8 mouse cellular contexts compared by ENCODE assay signal in genomic region chr17:73709131-73710041, GRCm38 (mm10). TPM values are rescaled to one million over a fixed set of nuclear protein-coding genes. Genes with fewer than 3 reads are reported as not detected.
A peak's percentile ranks its signal among the peaks of the same experiment; 100 is the strongest.
DNase-seq lines count a peak whose midpoint lies in the region; ATAC-seq and TF ChIP-seq lines count a peak whose summit lies in the region.

No protein-coding gene starts in this region.

- H3K27ac ChIP-seq in heart, adult 2 months: no peak overlapping the region
- H3K27ac ChIP-seq in forebrain, embryonic 13.5 days: no peak overlapping the region
- peak overlapping the region; percentile 79 for H3K27ac ChIP-seq in kidney, adult 2 months (ENCODE audit: insufficient read depth, low read depth, low read length)
- no peak overlapping the region for H3K27ac ChIP-seq in limb, embryonic 14.5 days (replicated peaks; ENCODE audit: low read depth, low read length)

- no peaks in the 10 kb centered on the region for H3K4me1 ChIP-seq in heart, adult 2 months (ENCODE audit: control insufficient read depth, insufficient read depth, low read length)
- H3K4me1 ChIP-seq in forebrain, embryonic 13.5 days: peaks cover 44% of the 10 kb centered on the region
- H3K4me1 ChIP-seq in kidney, adult 2 months (ENCODE audit: control insufficient read depth, insufficient read depth, low read length): peaks cover 14% of the 10 kb centered on the region
- peaks cover 11% of the 10 kb centered on the region for H3K4me1 ChIP-seq in limb, embryonic 14.5 days (ENCODE audit: control insufficient read depth, insufficient read depth, low read length)

- H3K9ac ChIP-seq in heart, adult 2 months (ENCODE audit: low read depth, low read length): no peak overlapping the region
- H3K9ac ChIP-seq in forebrain, embryonic 13.5 days: peak overlapping the region; percentile 77
- peak overlapping the region; percentile 62 for H3K9ac ChIP-seq in limb, embryonic 14.5 days (ENCODE audit: low read depth, low read length, severe bottlenecking)

- H3K27me3 ChIP-seq in heart, adult 2 months (ENCODE audit: control insufficient read depth, insufficient read depth, low read length): peaks cover 6% of the 10 kb centered on the region
- peaks cover 20% of the 10 kb centered on the region for H3K27me3 ChIP-seq in forebrain, embryonic 13.5 days
- H3K27me3 ChIP-seq in kidney, adult 2 months (replicated peaks; ENCODE audit: control insufficient read depth, insufficient read depth, low read length): no peaks in the 10 kb centered on the region
- H3K27me3 ChIP-seq in limb, embryonic 14.5 days (ENCODE audit: control insufficient read depth, insufficient read depth, low read length): peaks cover 30% of the 10 kb centered on the region

- peak overlapping the region; percentile 34; the same call in 1 of the 2 replicates for H3K4me3 ChIP-seq in heart, adult 2 months
- H3K4me3 ChIP-seq in forebrain, embryonic 13.5 days: peak overlapping the region; percentile 59
- H3K4me3 ChIP-seq in kidney, adult 2 months (ENCODE audit: insufficient read depth, low read depth, low read length): peak overlapping the region; percentile 61
- H3K4me3 ChIP-seq in limb, embryonic 14.5 days (replicated peaks; ENCODE audit: low read length): peak overlapping the region; percentile 59

- peak; percentile 3; the same call in 1 of the 2 replicates for ATAC-seq in forebrain, embryonic 13.5 days
- no peak for ATAC-seq in limb, embryonic 14.5 days (ENCODE audit: low FRiP score, low read depth)
- no peak for ATAC-seq in monocyte, adult 5-6 weeks (replicated peaks; ENCODE audit: insufficient number of reproducible peaks, low FRiP score, low TSS enrichment, poor library complexity, severe bottlenecking)

- intact Hi-C loops in heart, adult 2 months (cut with DNase I): no loop called here
- intact Hi-C loops in heart, postnatal 25 days (cut with DNase I): loop anchor here (10.0 kb wide), 1 partner anchor 535 kb away; no protein-coding TSS in a partner anchor

- no peaks in the 10 kb centered on the region for H3K36me3 ChIP-seq in heart, adult 2 months (ENCODE audit: control insufficient read depth, insufficient read depth, low read length)
- no peaks in the 10 kb centered on the region for H3K36me3 ChIP-seq in forebrain, embryonic 13.5 days (ENCODE audit: poor library complexity, severe bottlenecking)
- no peaks in the 10 kb centered on the region for H3K36me3 ChIP-seq in kidney, adult 2 months (ENCODE audit: control insufficient read depth, insufficient read depth, low read length)
- H3K36me3 ChIP-seq in limb, embryonic 14.5 days (ENCODE audit: control insufficient read depth, insufficient read depth, low read length): no peaks in the 10 kb centered on the region

- no peak for DNase-seq in heart, adult 2 months
- no peak for DNase-seq in heart, postnatal 25 days (ENCODE audit: low spot score)
- DNase-seq in adrenal gland, postnatal 14 days: peak; percentile 10
- DNase-seq in kidney, adult 2 months: peak; percentile 82
- DNase-seq in limb, embryonic 14.5 days (ENCODE audit: low spot score): no peak
- DNase-seq in right cerebral cortex, postnatal 10 days (ENCODE audit: low spot score in 2 of 2): peak; percentile 66 to 73

- H3K9me3 ChIP-seq in forebrain, embryonic 13.5 days (replicated peaks): no peaks in the 10 kb centered on the region
- 0 out of 2 replicates have a peak, but pooled peaks cover 3% of the 10 kb centered on the region for H3K9me3 ChIP-seq in limb, embryonic 14.5 days (ENCODE audit: control insufficient read depth, low read length)

- 5% methylated on average over 43 of the region's 43 CpGs for WGBS in heart, adult 2 months
- 1% methylated on average over 41 of the region's 43 CpGs for WGBS in forebrain, embryonic 13.5 days
- 2% methylated on average over 43 of the region's 43 CpGs for WGBS in kidney, adult 2 months
- 2% methylated on average over 35 of the region's 43 CpGs for WGBS in limb, embryonic 14.5 days

- no peak for TF ChIP-seq CTCF in heart, adult 2 months (IDR thresholded peaks at IDR 0.05)
- no peak for TF ChIP-seq CTCF in kidney, adult 2 months (conservative IDR thresholded peaks at IDR 0.05; ENCODE audit: insufficient read depth, insufficient read length, low read depth, low read length)

- no peak for TF ChIP-seq POLR2A in heart, adult 2 months (IDR thresholded peaks at IDR 0.05; ENCODE audit: insufficient read depth, low read depth, low read length)
- TF ChIP-seq POLR2A in kidney, adult 2 months (IDR thresholded peaks at IDR 0.05; ENCODE audit: low read depth, low read length): no peak
- TF ChIP-seq POLR2A in limb, embryonic 14.5 days (IDR thresholded peaks at IDR 0.05; ENCODE audit: borderline replicate concordance, extremely low read depth, insufficient read depth, insufficient read length): no peak

- no peaks in the 10 kb centered on the region for H3K79me2 ChIP-seq in heart, adult 2 months (replicated peaks; ENCODE audit: control insufficient read depth, insufficient read depth, low read length)

- no peak for TF ChIP-seq EP300 in heart, adult 2 months (IDR thresholded peaks at IDR 0.05; ENCODE audit: insufficient read depth, low read depth, low read length)

- peak overlapping the region; percentile 93 for H3K4me2 ChIP-seq in forebrain, embryonic 13.5 days
- H3K4me2 ChIP-seq in limb, embryonic 14.5 days (replicated peaks; ENCODE audit: low read depth, low read length, severe bottlenecking): peak overlapping the region; percentile 97

RNA-seq across cellular contexts. Expression of gene Galnt14, which starts 0.9 kb away (rescaled TPM):
- not detected for total RNA-seq in heart, adult 2 months (2021)
- polyA plus RNA-seq in heart, adult 2 months (2012; rRNA removed): 0.08 TPM in 1 of 2 replicates, not detected in the other
- total RNA-seq in heart, postnatal 25 days (2021): not detected
- total RNA-seq in adrenal gland, postnatal 14 days (2021): 0.89 and 1.7 TPM in 2 replicates
- polyA plus RNA-seq in forebrain, embryonic 13.5 days (2015; fragmentation: Nextera tagmentation; extraction: Ambion mirVana): 6.4 and 8.8 TPM in 2 replicates
- polyA plus RNA-seq in kidney, adult 2 months (2012; rRNA removed): 43.7 and 45.9 TPM in 2 replicates
- polyA plus RNA-seq in limb, embryonic 14.5 days (2012; rRNA removed): 4.4 and 4.9 TPM in 2 replicates
- 2.4 and 3.0 TPM in 2 replicates for polyA plus RNA-seq in limb, embryonic 14.5 days (2014; fragmentation: Nextera tagmentation; extraction: Ambion mirVana)
- total RNA-seq in monocyte, adult 5-6 weeks (2017): 0.19 TPM in 1 of 3 replicates, not detected in the others

Comparison
In these comparisons a context has a peak if more than half of its experiments do, and no peak if none do; other contexts are left out.
1. DNase-seq: peak in adrenal gland, postnatal 14 days (single experiment), kidney, adult 2 months (single experiment) and right cerebral cortex, postnatal 10 days (2 of 2); none in heart, adult 2 months (0 of 2), heart, postnatal 25 days (single experiment) and limb, embryonic 14.5 days (single experiment).
2. Peak in every context shown above with its lines, with median percentiles within 50 percentile points of each other: H3K4me3 ChIP-seq.